Mouse (Mus musculus) G1E (cell line): ENCODE results near the gene Hspa1l.

Experiments
- CTCF ChIP-seq: IDR thresholded peaks from 2 replicates; pipeline ENCODE4 v1.5.1; 2012; ENCODE audit warnings: low read depth, low read length, inconsistent platforms, mixed read lengths
- GATA1 ChIP-seq: IDR thresholded peaks from 2 replicates; pipeline ENCODE4 v1.6.1; 2012; ENCODE audit warnings: borderline replicate concordance, low read length, inconsistent platforms, mixed read lengths
- TAL1 ChIP-seq: conservative IDR thresholded peaks from 2 replicates; pipeline ENCODE4 v1.6.1; 2012; ENCODE audit warnings: low read depth, low read length, inconsistent platforms, mixed read lengths

DNA sequence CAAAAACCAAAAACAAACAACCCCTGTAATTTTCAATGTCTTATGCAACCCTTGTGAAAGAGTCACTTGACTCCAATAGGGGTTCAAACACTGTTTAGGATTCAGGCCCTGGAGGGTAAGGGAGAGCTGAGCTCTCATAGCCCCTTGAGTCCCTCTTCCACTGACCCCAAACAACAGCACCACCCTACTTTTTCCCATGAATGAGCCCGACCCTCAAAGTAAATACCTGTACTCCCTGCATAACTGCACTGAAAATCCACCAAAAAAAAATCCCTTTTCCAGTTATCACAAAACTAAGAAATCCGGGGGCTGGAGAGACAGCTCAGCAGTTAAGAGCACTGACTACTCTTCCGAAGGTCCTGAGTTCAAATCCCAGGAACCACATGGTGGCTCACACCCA lies 16.6 kb upstream of the Hspa1l start:
- no peak for TF ChIP-seq CTCF
- no peak for TF ChIP-seq TAL1
- no peak for TF ChIP-seq GATA1
